31 mouse cellular contexts compared by ENCODE assay signal in the genomic region with DNA sequence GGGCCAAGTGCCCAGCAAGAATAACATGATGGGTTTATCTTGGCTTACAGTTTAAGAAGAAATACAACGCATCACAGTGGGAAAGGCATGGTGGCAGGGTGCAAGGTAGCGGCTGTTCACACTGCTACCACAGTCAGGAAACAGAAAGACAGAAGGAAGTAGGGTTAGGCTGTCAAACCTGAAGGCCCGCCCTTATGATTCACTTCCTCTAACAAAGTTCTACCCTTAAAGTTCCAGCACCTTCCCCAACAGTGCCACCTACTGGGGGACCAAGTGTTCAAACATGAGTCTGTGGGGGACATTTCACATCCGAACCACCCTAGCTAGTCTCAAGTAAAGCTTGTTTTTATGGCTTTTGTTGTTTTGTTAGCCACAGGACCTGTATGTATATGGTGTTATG. TPM values are rescaled to one million over a fixed set of nuclear protein-coding genes. Genes with fewer than 3 reads are reported as not detected.
A peak's percentile ranks its signal among the peaks of the same experiment; 100 is the strongest.
DNase-seq lines count a peak whose midpoint lies in the region; ATAC-seq and TF ChIP-seq lines count a peak whose summit lies in the region.
"Had no signal": no experiment of that assay in that cellular context is flagged by ENCODE, and none has a peak within 500 bp of the region (broad histone marks: within the 10 kb centered on the region; RNA-seq: fewer than 3 reads in every experiment).

No protein-coding gene starts in this region.

- no peak overlapping the region for H3K9ac ChIP-seq in lung, postnatal 0 days (replicated peaks; ENCODE audit: low read depth)
- H3K9ac ChIP-seq: forebrain, embryonic 13.5 days; heart, embryonic 15.5 days; limb, embryonic 15.5 days; liver, embryonic 13.5 days had no signal

- DNase-seq in heart, adult 11 months = peak; percentile 49
- DNase-seq in heart, adult 18-20 months = no peak
- no peak for DNase-seq in Patski (ENCODE audit: low read depth, low spot score)
- no peak for DNase-seq in lung, postnatal 0 days (ENCODE audit: low spot score)
- DNase-seq in thymus, postnatal 25 days = no peak
- no peak for DNase-seq in embryonic facial prominence, embryonic 10.5 days (ENCODE audit: low spot score)
- DNase-seq: adrenal gland, adult 2 months; adrenal gland, postnatal 36 days; cerebellum, adult 18-20 months; cerebellum, postnatal 14 days; kidney, adult 2 months; kidney, postnatal 4 days; layer of hippocampus, adult 9-11 months; liver, embryonic 13.5 days; lung, adult 18-20 months; lung, postnatal 14 days; retina, postnatal 1 day; right cerebral cortex, postnatal 14 days; thymus, adult 18-20 months; thymus, postnatal 36 days had no signal

- TF ChIP-seq EP300 in lung, postnatal 0 days (IDR thresholded peaks at IDR 0.05) = no peak

- peaks cover 11% of the 10 kb centered on the region for H3K27me3 ChIP-seq in Patski
- no peaks in the 10 kb centered on the region for H3K27me3 ChIP-seq in lung, postnatal 0 days (replicated peaks; ENCODE audit: insufficient read depth, low read length)
- no peaks in the 10 kb centered on the region for H3K27me3 ChIP-seq in embryonic facial prominence, embryonic 10.5 days (replicated peaks; ENCODE audit: low read depth, poor library complexity, severe bottlenecking)
- H3K27me3 ChIP-seq: forebrain, embryonic 13.5 days; heart, embryonic 15.5 days; limb, embryonic 15.5 days; liver, embryonic 13.5 days had no signal

- no peaks in the 10 kb centered on the region for H3K36me3 ChIP-seq in lung, postnatal 0 days (ENCODE audit: insufficient read depth, low read length)
- H3K36me3 ChIP-seq in embryonic facial prominence, embryonic 10.5 days (replicated peaks) = no peaks in the 10 kb centered on the region
- H3K36me3 ChIP-seq: heart, embryonic 10.5 days; heart, embryonic 15.5 days; limb, embryonic 10.5 days; limb, embryonic 15.5 days; liver, embryonic 13.5 days had no signal

- in situ Hi-C loops in Patski (cut with MboI; ENCODE audit: low pct_unique_long_range_greater_than_20kb) = no loop called here

- CTCF ChIA-PET in Patski (lab: Charles Lee) = no interaction called here

- POLR2A ChIA-PET in Patski (lab: Charles Lee) = no interaction called here

- no peak for ATAC-seq in Patski
- peak; percentile 40; the same call in 1 of the 2 replicates for ATAC-seq in megakaryocyte, adult 5-6 weeks (ENCODE audit: poor library complexity, severe bottlenecking)
- no peak for ATAC-seq in lung, postnatal 0 days
- ATAC-seq: activated CD4-positive, CD25-positive, alpha-beta regulatory T cell, adult 4 months; CD4-positive, CD25-positive, alpha-beta regulatory T cell, adult 4 months; forebrain, embryonic 13.5 days; hindbrain, embryonic 16.5 days had no signal

- H3K4me2 ChIP-seq in lung, postnatal 0 days (replicated peaks; ENCODE audit: low read depth, low read length) = no peak overlapping the region
- H3K4me2 ChIP-seq: forebrain, embryonic 13.5 days; heart, embryonic 15.5 days; limb, embryonic 15.5 days; liver, embryonic 13.5 days; midbrain, embryonic 11.5 days had no signal

- H3K27ac ChIP-seq in lung, postnatal 0 days (ENCODE audit: low read length) = no peak overlapping the region
- no peak overlapping the region for H3K27ac ChIP-seq in embryonic facial prominence, embryonic 10.5 days (replicated peaks)
- H3K27ac ChIP-seq: forebrain, embryonic 13.5 days; heart, embryonic 10.5 days; heart, embryonic 15.5 days; kidney, postnatal 0 days; limb, embryonic 10.5 days; limb, embryonic 15.5 days; liver, embryonic 13.5 days had no signal

- no peaks in the 10 kb centered on the region for H3K4me1 ChIP-seq in lung, postnatal 0 days (ENCODE audit: insufficient read depth, low read depth, low read length)
- H3K4me1 ChIP-seq in embryonic facial prominence, embryonic 10.5 days = no peaks in the 10 kb centered on the region
- H3K4me1 ChIP-seq: forebrain, embryonic 13.5 days; limb, embryonic 10.5 days; limb, embryonic 15.5 days; liver, embryonic 13.5 days had no signal

- no peaks in the 10 kb centered on the region for H3K9me3 ChIP-seq in lung, postnatal 0 days (ENCODE audit: low read length)
- H3K9me3 ChIP-seq in embryonic facial prominence, embryonic 10.5 days = peaks cover 5% of the 10 kb centered on the region; the same call in 1 of the 2 replicates
- H3K9me3 ChIP-seq: forebrain, embryonic 13.5 days; heart, embryonic 10.5 days; heart, embryonic 15.5 days; limb, embryonic 10.5 days; limb, embryonic 15.5 days had no signal

- WGBS in lung, postnatal 0 days = 92% methylated on average over 4 of the region's 4 CpGs
- 94% methylated on average over 4 of the region's 4 CpGs for WGBS in embryonic facial prominence, embryonic 10.5 days

- H3K4me3 ChIP-seq in lung, postnatal 0 days (ENCODE audit: low read depth, low read length) = no peak overlapping the region
- H3K4me3 ChIP-seq in embryonic facial prominence, embryonic 10.5 days = no peak overlapping the region
- H3K4me3 ChIP-seq: forebrain, embryonic 13.5 days; heart, embryonic 10.5 days; heart, embryonic 15.5 days; limb, embryonic 10.5 days; limb, embryonic 15.5 days; liver, embryonic 13.5 days had no signal

- peak; percentile 32 for TF ChIP-seq CTCF in Patski (IDR thresholded peaks at IDR 0.05)
- TF ChIP-seq CTCF in lung, postnatal 0 days (IDR thresholded peaks at IDR 0.05) = no peak

RNA-seq across cellular contexts. Expression of gene Taf1b, which starts 13.2 kb away (rescaled TPM):
- 10 to 100 TPM; 10.1 to 11.1 TPM for total RNA-seq in heart, adult 18-20 months (2021)
- 23.0 TPM for polyA plus RNA-seq in Patski (2021)
- total RNA-seq in megakaryocyte, adult 5-6 weeks (2015) = 29.2 and 32.6 TPM in 2 replicates
- 36.5 and 47.2 TPM in 2 replicates for total RNA-seq in megakaryocyte, adult 5-6 weeks (2017)
- 16.9 and 18.6 TPM in 2 replicates for polyA plus RNA-seq in lung, postnatal 0 days (2015; fragmentation: Nextera tagmentation; extraction: Ambion mirVana)
- polyA plus RNA-seq in embryonic facial prominence, embryonic 10.5 days (2016; fragmentation: Nextera tagmentation; extraction: Ambion mirVana) = 29.8 and 32.1 TPM in 2 replicates
